Mouse (Mus musculus) mouse embryonic stem cell (cell line): ENCODE measurements around the gene Tent5c.

Experiments
- in situ Hi-C, 2 experiments: fragments of 300-500 bp; cut with MboI; formaldehyde crosslinking; loops; 1 replicate in 1 of 2; 3 replicates in 1 of 2; pipeline ENCODE4 v1.14.3; 2019 to 2020; ENCODE audit warnings: low sequenced_read_pairs in 2 of 2, low pct_unique_long_range_greater_than_20kb in 1 of 2, mixed read lengths in 1 of 2; ENCODE audit not compliant: unreplicated experiment in 1 of 2

The Tent5c gene

DNA sequence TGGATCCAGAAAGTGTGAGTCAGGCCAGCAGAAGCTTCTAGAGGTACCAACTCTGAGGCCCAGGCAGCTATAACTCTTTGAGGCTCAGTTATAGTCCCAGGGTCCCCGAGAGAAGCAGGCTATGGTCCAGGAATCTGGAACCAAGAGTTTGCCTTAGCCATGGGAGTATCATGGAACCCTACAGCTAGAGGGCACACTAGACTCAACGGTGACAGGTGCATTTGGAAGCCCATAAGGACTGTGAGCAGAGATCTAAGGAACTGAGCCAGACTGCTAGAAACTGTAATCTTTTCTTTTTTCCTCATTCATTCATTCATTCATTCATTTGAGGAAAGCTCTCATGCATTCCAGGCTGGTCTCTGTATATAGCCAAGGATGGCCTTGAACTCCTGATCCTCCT is 28.6 kb downstream of the Tent5c start:
- in situ Hi-C loops, result no loop called here

DNA sequence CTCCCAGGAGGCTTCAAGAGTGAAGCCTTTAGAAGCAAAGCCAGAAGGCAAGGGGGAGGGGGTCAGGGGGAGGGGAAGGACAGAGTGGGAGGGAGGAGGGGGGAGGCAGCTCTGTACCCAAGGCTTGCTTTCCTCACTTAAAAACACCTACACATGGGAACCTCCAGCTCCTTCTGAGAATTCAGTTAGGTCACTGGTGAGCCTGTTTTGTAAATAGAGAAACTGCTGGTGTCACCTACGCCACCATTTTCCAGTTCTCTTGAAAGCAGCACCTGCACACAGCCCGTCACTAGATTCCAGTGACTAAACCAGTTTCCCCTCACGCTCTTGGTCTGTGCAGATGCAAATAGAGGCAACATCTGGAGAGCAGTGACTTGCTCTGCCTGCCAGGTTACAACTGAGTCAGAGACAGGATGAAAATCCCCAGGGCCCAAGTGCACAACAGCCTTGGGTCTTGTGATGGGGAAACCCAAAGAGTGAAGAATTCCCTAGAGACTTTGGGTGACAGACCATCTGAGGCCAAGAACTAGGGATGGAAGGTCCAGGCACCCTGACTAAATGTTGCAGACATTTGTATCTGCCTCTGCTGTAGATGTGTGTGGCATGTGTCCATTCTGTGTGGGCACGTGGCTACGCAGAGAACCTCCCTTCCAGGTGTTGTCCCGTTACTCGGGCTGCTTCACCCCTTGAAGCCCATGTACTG is 45.2 kb downstream of the Tent5c start:
- in situ Hi-C loops, result no loop called here

GRCm38 (mm10) chr3:100442499-100442898 is 46.6 kb downstream of the Tent5c start:
- in situ Hi-C loops, result no loop called here

DNA sequence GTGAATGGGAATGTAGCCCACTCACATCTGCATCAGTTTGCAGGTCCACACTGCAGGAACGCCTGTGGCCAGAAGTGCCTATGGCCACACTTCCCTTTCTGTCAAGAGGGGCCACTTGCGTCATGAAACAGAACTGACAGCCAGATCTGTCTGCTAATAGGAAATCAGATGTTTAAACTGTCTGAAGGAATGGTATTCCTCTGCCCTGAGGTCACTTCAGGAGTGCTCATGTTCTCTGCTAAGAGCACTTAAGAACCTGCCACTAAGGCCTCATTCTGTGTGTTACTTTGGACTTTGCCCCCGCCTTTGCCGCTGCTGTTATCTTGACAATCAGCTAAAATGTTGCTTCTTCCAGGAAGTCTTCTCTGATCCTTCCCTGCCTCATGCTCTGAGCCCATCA is 48.4 kb downstream of the Tent5c start:
- in situ Hi-C loops, result no loop called here

DNA sequence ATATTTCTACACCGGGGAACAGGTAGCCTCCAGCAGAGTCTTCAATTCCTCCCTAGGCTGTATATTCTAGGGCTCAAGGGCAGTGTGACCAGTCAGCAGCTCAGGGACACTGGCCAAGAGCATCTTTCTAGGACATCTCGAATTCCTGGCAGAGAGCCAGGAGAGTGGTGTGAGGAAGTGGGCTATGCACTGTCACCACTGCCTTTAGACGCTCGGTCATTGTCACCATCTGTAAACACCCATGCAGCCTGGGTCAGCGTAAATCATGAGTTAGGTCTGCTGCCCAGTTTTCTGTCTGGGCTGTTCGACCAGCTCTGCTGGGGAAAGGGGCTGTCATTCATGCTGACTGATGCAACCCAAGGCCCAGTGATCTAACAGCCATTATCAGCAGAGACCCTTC is 49.1 kb downstream of the Tent5c start:
- in situ Hi-C loops, result no loop called here

DNA sequence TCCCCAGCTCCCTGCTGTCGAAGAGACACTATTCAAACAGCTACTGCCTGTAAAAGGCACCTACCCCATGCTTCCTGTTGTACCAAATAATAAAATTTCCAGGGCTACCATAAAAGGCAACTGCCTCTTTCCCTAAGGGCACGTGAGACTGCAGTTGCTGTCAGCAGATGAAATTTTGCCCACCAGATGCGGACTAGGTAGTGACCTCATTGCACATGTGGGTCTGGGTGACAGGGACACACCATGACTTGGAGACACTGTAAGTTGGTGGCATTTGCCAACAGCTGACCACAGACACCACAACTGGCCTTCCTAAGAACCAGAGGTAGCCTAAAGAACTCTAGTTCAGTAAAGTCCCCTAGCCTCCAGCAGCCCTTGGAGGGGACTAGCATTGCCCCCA is 50.0 kb downstream of the Tent5c start:
- in situ Hi-C loops, result no loop called here

- in situ Hi-C loops, result no loop called here
Observed at GRCm38 (mm10) chr3:100438461-100439002, 50.6 kb downstream of the Tent5c start.

GRCm38 (mm10) chr3:100436756-100437155 is 52.4 kb downstream of the Tent5c start:
- in situ Hi-C loops, result no loop called here

GRCm38 (mm10) chr3:100431705-100432104 is 57.4 kb downstream of the Tent5c start:
- in situ Hi-C loops, result no loop called here

- in situ Hi-C loops, result no loop called here
Observed at GRCm38 (mm10) chr3:100430731-100431130, 58.4 kb downstream of the Tent5c start.

DNA sequence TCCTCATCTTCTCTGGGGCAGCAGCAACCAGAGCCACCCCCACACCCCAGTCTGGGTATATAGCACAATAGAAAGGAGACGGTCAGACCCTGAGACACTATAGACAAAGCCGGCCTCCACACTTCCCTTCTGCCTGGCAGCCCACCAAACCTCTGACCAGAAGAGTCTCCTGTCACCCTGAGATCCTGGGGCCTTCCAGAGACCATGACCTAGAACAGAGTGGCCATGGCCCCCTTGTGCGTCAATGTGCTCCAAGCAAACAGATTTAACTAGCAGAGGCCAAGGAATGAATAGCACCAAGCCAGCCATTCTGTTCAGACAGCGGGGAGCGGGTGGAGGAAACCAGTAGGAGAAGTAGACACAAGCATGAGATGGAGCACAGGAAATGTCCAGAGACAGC is 59.0 kb downstream of the Tent5c start:
- in situ Hi-C loops, result no loop called here

GRCm38 (mm10) chr3:100429667-100430066 is 59.5 kb downstream of the Tent5c start:
- in situ Hi-C loops, result no loop called here

GRCm38 (mm10) chr3:100427548-100427947 is 61.6 kb downstream of the Tent5c start:
- in situ Hi-C loops, result no loop called here

DNA sequence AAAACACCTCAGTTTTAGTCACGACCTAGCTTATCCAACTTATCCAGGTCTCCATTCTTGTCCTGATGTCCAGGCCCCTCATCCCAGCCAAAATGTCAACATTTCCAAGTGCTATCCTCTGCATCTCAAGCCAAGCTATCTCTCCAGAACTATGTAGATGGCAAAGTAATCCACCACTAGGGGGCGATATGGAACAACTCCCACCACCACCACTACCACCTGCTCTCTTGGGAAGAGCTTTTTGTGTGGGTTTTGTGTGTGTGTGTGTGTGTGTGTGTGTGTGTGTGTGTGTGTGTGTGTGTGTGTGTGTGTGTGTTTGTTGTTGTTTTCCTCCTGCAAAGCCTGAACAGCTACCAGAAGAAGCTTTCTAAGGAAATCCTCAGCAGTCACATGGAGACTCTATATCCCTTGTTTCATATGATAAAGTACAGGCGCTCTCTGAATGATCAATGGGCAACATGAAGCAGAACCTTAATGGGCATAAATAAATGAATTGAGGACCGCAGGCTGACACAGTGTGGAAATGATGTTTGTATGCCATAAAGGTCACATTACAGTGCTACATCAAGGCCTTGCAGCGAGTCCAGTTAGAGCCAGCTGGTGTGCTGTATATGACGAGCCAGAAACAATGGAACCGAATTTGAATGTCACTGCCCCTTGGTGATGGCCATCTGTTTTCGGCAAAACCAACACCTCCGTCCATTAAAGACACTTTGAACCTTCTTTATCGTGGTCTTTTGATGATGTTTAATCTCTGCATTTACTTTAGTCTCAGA is 66.5 kb downstream of the Tent5c start:
- in situ Hi-C loops, result loop anchor here in 1 of 2 experiments (5.0 kb wide), 1 partner anchor 130 kb away; no protein-coding TSS in a partner anchor

- in situ Hi-C loops, result loop anchor here in 1 of 2 experiments (5.0 kb wide), 1 partner anchor 131 kb away; no protein-coding TSS in a partner anchor
Observed at GRCm38 (mm10) chr3:100421354-100421753, 67.8 kb downstream of the Tent5c start.

GRCm38 (mm10) chr3:100420691-100421056 is 68.5 kb downstream of the Tent5c start:
- in situ Hi-C loops, result loop anchor here in 1 of 2 experiments (5.0 kb wide), 1 partner anchor 132 kb away; no protein-coding TSS in a partner anchor

DNA sequence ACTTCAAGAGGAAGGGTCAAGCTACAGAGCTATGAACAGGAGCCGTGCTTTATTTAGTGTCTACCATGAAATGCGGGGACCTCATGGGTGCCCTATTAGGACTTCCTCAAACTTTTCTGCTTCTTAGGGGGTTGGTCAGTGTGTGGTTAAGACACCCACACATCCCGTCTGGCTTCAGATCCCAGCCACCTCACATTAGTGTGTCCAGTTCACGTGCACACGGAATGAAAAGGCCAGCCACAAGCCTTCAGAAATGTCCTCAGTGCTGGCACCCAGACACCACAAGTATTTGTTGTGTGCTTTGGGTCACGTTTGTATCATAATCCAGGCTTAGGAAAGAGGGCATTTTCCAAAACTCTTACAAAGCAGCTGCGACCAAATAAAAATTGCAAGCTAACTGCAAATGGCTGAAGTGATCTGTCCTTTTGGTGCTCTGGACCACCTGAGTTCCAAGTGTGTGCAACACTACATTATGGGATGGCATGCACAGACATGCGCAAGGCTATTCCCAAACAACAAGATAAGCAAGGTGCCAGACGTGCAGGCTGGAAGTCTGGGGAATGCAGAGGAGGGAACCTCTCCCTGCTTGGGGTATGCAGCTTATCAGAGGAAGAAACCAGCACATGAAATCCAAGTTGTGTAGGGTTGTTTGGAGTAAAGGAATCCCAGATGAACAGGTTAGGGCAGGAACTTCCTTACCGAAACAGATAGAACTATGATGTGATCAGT is 69.0 kb downstream of the Tent5c start:
- in situ Hi-C loops, result loop anchor here in 1 of 2 experiments (5.0 kb wide), 1 partner anchor 132 kb away; no protein-coding TSS in a partner anchor

DNA sequence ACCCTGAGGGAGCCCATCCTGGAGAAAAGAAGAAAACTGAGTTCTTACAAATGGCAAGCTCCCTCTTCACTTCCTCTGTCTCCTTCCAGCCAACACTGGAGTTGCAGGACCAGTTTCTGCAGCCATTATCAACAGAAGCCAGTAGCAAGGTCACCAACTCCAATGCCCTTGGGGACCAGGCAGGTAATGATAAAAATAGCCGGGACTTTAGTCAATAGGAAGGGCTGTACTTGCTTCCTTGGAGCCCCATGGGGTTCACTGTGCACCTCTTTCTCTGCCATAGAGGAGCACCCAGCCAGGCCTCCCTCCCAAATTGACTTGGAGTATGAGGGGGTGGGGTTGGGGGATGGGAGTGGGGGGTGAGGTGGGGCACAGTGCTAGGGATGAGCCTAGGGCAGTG is 70.7 kb downstream of the Tent5c start:
- in situ Hi-C loops, result no loop called here

DNA sequence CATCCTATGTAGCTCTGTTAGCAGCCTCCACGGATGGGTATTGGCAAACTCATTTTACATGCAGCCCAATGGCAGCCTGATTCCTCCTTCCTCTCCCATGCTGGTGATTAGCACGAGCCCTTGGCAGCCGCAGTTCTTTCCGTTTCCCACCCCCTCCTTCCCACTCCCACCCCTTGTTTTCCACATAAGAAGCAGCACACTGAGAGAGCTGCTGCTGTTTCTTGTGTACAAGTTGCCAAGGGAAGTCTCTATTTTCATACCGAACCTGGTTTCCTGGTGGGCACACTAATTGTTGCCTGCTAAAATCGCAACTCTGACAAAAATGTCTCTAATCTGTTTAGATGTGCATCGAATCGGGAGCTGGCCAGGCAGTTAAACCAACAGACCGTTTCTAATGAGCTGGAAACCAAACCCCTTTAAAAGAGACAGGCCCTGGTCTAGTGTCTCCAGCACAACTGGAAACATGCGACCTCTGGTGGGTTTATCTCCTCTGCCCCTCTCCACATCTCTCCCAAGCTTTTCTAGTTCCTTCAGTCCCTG is 71.3 kb downstream of the Tent5c start:
- in situ Hi-C loops, result no loop called here
